Mouse (Mus musculus): ENCODE data around the gene Gpr68.

DNA sequence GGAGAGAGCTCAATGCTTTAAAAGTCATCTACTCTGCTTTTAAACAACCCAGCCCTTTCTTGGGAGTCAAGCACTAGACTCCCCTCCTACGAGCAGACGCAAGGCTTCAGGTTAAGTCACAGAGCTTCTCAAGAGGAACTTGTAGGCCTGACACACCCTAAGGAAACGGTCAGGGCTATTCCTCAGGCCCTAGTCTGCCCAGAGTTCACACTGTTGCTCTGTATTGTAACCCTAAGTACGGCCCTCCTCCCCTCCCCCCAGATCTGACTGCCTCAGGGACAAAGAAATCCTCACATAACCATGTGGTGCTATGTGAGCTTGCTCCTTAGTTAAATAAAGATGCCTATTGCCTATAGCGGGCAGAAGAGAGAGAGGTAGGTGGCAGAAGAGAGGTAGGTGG lies 41.1 kb upstream of the Gpr68 start:
- 0 out of 2 replicates have a peak, but pooled peaks have one; percentile 3 for TF ChIP-seq CTCF (IDR thresholded peaks at IDR 0.05)
- no peak for TF ChIP-seq EP300 (IDR thresholded peaks at IDR 0.05)
